Comparison of ENCODE assay signal across 16 mouse cellular contexts in genomic region chr10:79668076-79668475, GRCm38 (mm10). TPM values are rescaled to one million over a fixed set of nuclear protein-coding genes. Genes with fewer than 3 reads are reported as not detected.
DNase-seq lines count a peak whose midpoint lies in the region; ATAC-seq and TF ChIP-seq lines count a peak whose summit lies in the region.
"Had no signal": no experiment of that assay in that cellular context is flagged by ENCODE, and none has a peak within 500 bp of the region (broad histone marks: within the 10 kb centered on the region; RNA-seq: fewer than 3 reads in every experiment).

No protein-coding gene starts in this region.

- peak overlapping the region; percentile 89; the same call in 1 of the 2 replicates for H3K4me2 ChIP-seq in liver, embryonic 13.5 days
- no peak overlapping the region for H3K4me2 ChIP-seq in liver, postnatal 0 days (ENCODE audit: low read depth, low read length)
- H3K4me2 ChIP-seq in forebrain, postnatal 0 days (ENCODE audit: low read depth), result peak overlapping the region; percentile 89
- H3K4me2 ChIP-seq in midbrain, embryonic 13.5 days (replicated peaks), result peak overlapping the region; percentile 86
- no peak overlapping the region for H3K4me2 ChIP-seq in intestine, embryonic 15.5 days (replicated peaks)

- H3K9ac ChIP-seq in liver, embryonic 13.5 days, result no peak overlapping the region
- H3K9ac ChIP-seq in liver, postnatal 0 days (replicated peaks), result no peak overlapping the region
- H3K9ac ChIP-seq in forebrain, postnatal 0 days, result peak overlapping the region; percentile 10; the same call in 1 of the 2 replicates
- H3K9ac ChIP-seq in midbrain, embryonic 13.5 days (replicated peaks), result peak overlapping the region; percentile 8; the same call in 1 of the 2 replicates
- H3K9ac ChIP-seq in intestine, embryonic 15.5 days, result no peak overlapping the region
- H3K9ac ChIP-seq: limb, embryonic 15.5 days had no signal

- no peaks in the 10 kb centered on the region for H3K36me3 ChIP-seq in liver, embryonic 13.5 days
- no peaks in the 10 kb centered on the region for H3K36me3 ChIP-seq in liver, postnatal 0 days (replicated peaks; ENCODE audit: insufficient read depth, low read length)
- H3K36me3 ChIP-seq in forebrain, postnatal 0 days (ENCODE audit: insufficient read depth), result peaks cover 4% of the 10 kb centered on the region; the same call in 1 of the 2 replicates
- H3K36me3 ChIP-seq in midbrain, embryonic 13.5 days, result peaks cover 8% of the 10 kb centered on the region
- H3K36me3 ChIP-seq in intestine, embryonic 15.5 days, result no peaks in the 10 kb centered on the region
- H3K36me3 ChIP-seq: lung, embryonic 15.5 days had no signal

- DNase-seq in liver, embryonic 13.5 days, result no peak
- DNase-seq in liver, postnatal 0 days, result no peak
- DNase-seq in forebrain, postnatal 0 days, result no peak
- no peak for DNase-seq in layer of hippocampus, postnatal 14 days (ENCODE audit: low spot score in 2 of 2)
- no peak for DNase-seq in thymus, postnatal 4 days
- DNase-seq: gastrocnemius, adult 2 months had no signal

- TF ChIP-seq EP300 in liver, postnatal 0 days (IDR thresholded peaks at IDR 0.05; ENCODE audit: low read depth), result no peak

- no peak overlapping the region for H3K27ac ChIP-seq in liver, embryonic 13.5 days
- no peak overlapping the region for H3K27ac ChIP-seq in liver, postnatal 0 days (ENCODE audit: low read depth)
- peak overlapping the region; percentile 95 for H3K27ac ChIP-seq in forebrain, postnatal 0 days (ENCODE audit: low read depth, low read length)
- H3K27ac ChIP-seq in midbrain, embryonic 13.5 days, result peak overlapping the region; percentile 98
- no peak overlapping the region for H3K27ac ChIP-seq in intestine, embryonic 15.5 days

- peaks cover 23% of the 10 kb centered on the region for H3K4me1 ChIP-seq in liver, embryonic 13.5 days (replicated peaks)
- peaks cover 13% of the 10 kb centered on the region for H3K4me1 ChIP-seq in liver, postnatal 0 days (ENCODE audit: insufficient read depth)
- H3K4me1 ChIP-seq in forebrain, postnatal 0 days (ENCODE audit: insufficient read depth), result peaks cover 18% of the 10 kb centered on the region
- H3K4me1 ChIP-seq in midbrain, embryonic 13.5 days (replicated peaks), result peaks cover 28% of the 10 kb centered on the region
- peaks cover 25% of the 10 kb centered on the region for H3K4me1 ChIP-seq in intestine, embryonic 15.5 days (replicated peaks)

- WGBS in liver, embryonic 13.5 days (ENCODE audit: insufficient replicate concordance), result 77% methylated on average over 5 of the region's 5 CpGs
- 67% methylated on average over 5 of the region's 5 CpGs for WGBS in liver, postnatal 0 days (ENCODE audit: insufficient replicate concordance)
- WGBS in forebrain, postnatal 0 days, result 86% methylated on average over 5 of the region's 5 CpGs
- 81% methylated on average over 5 of the region's 5 CpGs for WGBS in midbrain, embryonic 13.5 days
- 72% methylated on average over 5 of the region's 5 CpGs for WGBS in intestine, embryonic 15.5 days

- no peaks in the 10 kb centered on the region for H3K9me3 ChIP-seq in liver, embryonic 13.5 days (replicated peaks)
- H3K9me3 ChIP-seq in liver, postnatal 0 days (ENCODE audit: low read length), result no peaks in the 10 kb centered on the region
- no peaks in the 10 kb centered on the region for H3K9me3 ChIP-seq in forebrain, postnatal 0 days (ENCODE audit: low read length)
- no peaks in the 10 kb centered on the region for H3K9me3 ChIP-seq in midbrain, embryonic 13.5 days
- no peaks in the 10 kb centered on the region for H3K9me3 ChIP-seq in intestine, embryonic 15.5 days
- H3K9me3 ChIP-seq: limb, embryonic 15.5 days; lung, embryonic 15.5 days had no signal

- TF ChIP-seq CTCF in liver, postnatal 0 days (IDR thresholded peaks at IDR 0.05; ENCODE audit: low read depth), result no peak
- TF ChIP-seq CTCF in forebrain, postnatal 0 days (IDR thresholded peaks at IDR 0.05; ENCODE audit: low read depth), result no peak

- no peak overlapping the region for H3K4me3 ChIP-seq in liver, embryonic 13.5 days (replicated peaks)
- no peak overlapping the region for H3K4me3 ChIP-seq in liver, postnatal 0 days (ENCODE audit: low read depth, low read length)
- peak overlapping the region; percentile 100 for H3K4me3 ChIP-seq in forebrain, postnatal 0 days (ENCODE audit: low read depth, low read length)
- peak overlapping the region; percentile 95; the same call in 1 of the 2 replicates for H3K4me3 ChIP-seq in midbrain, embryonic 13.5 days (replicated peaks)
- no peak overlapping the region for H3K4me3 ChIP-seq in intestine, embryonic 15.5 days (replicated peaks)

- peaks cover 9% of the 10 kb centered on the region; the same call in 1 of the 2 replicates for H3K27me3 ChIP-seq in liver, embryonic 13.5 days
- H3K27me3 ChIP-seq in liver, postnatal 0 days (ENCODE audit: insufficient read depth, low read length), result no peaks in the 10 kb centered on the region
- no peaks in the 10 kb centered on the region for H3K27me3 ChIP-seq in forebrain, postnatal 0 days (ENCODE audit: insufficient read depth, low read length)
- no peaks in the 10 kb centered on the region for H3K27me3 ChIP-seq in midbrain, embryonic 13.5 days
- no peaks in the 10 kb centered on the region for H3K27me3 ChIP-seq in intestine, embryonic 15.5 days (replicated peaks)
- H3K27me3 ChIP-seq: limb, embryonic 15.5 days; lung, embryonic 15.5 days had no signal

- ATAC-seq in liver, embryonic 13.5 days (ENCODE audit: low read depth), result no peak
- ATAC-seq in liver, postnatal 0 days, result no peak
- ATAC-seq in forebrain, postnatal 0 days, result no peak
- no peak for ATAC-seq in midbrain, embryonic 13.5 days
- ATAC-seq in intestine, embryonic 15.5 days, result no peak

RNA-seq across cellular contexts. Expression of gene Tpgs1, which starts 1.1 kb away (rescaled TPM):
- 25.3 and 27.5 TPM in 2 replicates for polyA plus RNA-seq in liver, embryonic 13.5 days (2015; fragmentation: Nextera tagmentation; extraction: Ambion mirVana)
- polyA plus RNA-seq in liver, postnatal 0 days (2015; fragmentation: Nextera tagmentation; extraction: Ambion mirVana), result 24.9 and 25.8 TPM in 2 replicates
- 64.2 and 91.5 TPM in 2 replicates for total RNA-seq in forebrain, postnatal 0 days (2014; rRNA removed)
- 128 and 148 TPM in 2 replicates for polyA plus RNA-seq in forebrain, postnatal 0 days (2015; fragmentation: Nextera tagmentation; extraction: Ambion mirVana)
- polyA plus RNA-seq in midbrain, embryonic 13.5 days (2015; fragmentation: Nextera tagmentation; extraction: Ambion mirVana), result 80.8 and 84.1 TPM in 2 replicates
- 10 to 100 TPM; 72.3 to 73.2 TPM for total RNA-seq in layer of hippocampus, postnatal 14 days (2021)
- 62.8 and 63.0 TPM in 2 replicates for polyA plus RNA-seq in intestine, embryonic 15.5 days (2015; fragmentation: Nextera tagmentation; extraction: Ambion mirVana)

RNA-seq across cellular contexts. Expression of gene Madcam1, which starts 3.7 kb away (rescaled TPM):
- 0.24 and 0.27 TPM in 2 replicates for polyA plus RNA-seq in liver, embryonic 13.5 days (2015; fragmentation: Nextera tagmentation; extraction: Ambion mirVana)
- 0.12 and 0.19 TPM in 2 replicates for polyA plus RNA-seq in liver, postnatal 0 days (2015; fragmentation: Nextera tagmentation; extraction: Ambion mirVana)
- 0.38 and 0.95 TPM in 2 replicates for total RNA-seq in forebrain, postnatal 0 days (2014; rRNA removed)
- 0.67 and 0.70 TPM in 2 replicates for polyA plus RNA-seq in forebrain, postnatal 0 days (2015; fragmentation: Nextera tagmentation; extraction: Ambion mirVana)
- polyA plus RNA-seq in midbrain, embryonic 13.5 days (2015; fragmentation: Nextera tagmentation; extraction: Ambion mirVana), result 0.50 and 0.90 TPM in 2 replicates
- under 1 TPM in 1 of 2 experiments, not detected in 1; 0.37 TPM for total RNA-seq in layer of hippocampus, postnatal 14 days (2021)
- polyA plus RNA-seq in intestine, embryonic 15.5 days (2015; fragmentation: Nextera tagmentation; extraction: Ambion mirVana), result 23.6 and 28.6 TPM in 2 replicates
- total RNA-seq: gastrocnemius, adult 2 months; megakaryocyte, adult 5-6 weeks; neutrophil, adult 5-6 weeks had no signal

RNA-seq across cellular contexts. Expression of gene Cdc34, which starts 13.9 kb away (rescaled TPM):
- 164 and 166 TPM in 2 replicates for polyA plus RNA-seq in liver, embryonic 13.5 days (2015; fragmentation: Nextera tagmentation; extraction: Ambion mirVana)
- polyA plus RNA-seq in liver, postnatal 0 days (2015; fragmentation: Nextera tagmentation; extraction: Ambion mirVana), result 77.6 and 80.1 TPM in 2 replicates
- 61.9 and 69.9 TPM in 2 replicates for total RNA-seq in forebrain, postnatal 0 days (2014; rRNA removed)
- 67.9 and 76.5 TPM in 2 replicates for polyA plus RNA-seq in forebrain, postnatal 0 days (2015; fragmentation: Nextera tagmentation; extraction: Ambion mirVana)
- polyA plus RNA-seq in midbrain, embryonic 13.5 days (2015; fragmentation: Nextera tagmentation; extraction: Ambion mirVana), result 109 and 110 TPM in 2 replicates
- 10 to 100 TPM; 60.9 to 68.5 TPM for total RNA-seq in layer of hippocampus, postnatal 14 days (2021)
- 137 and 144 TPM in 2 replicates for polyA plus RNA-seq in intestine, embryonic 15.5 days (2015; fragmentation: Nextera tagmentation; extraction: Ambion mirVana)

RNA-seq across cellular contexts. Expression of gene Gzmm, which starts 20.7 kb away (rescaled TPM):
- polyA plus RNA-seq in liver, embryonic 13.5 days (2015; fragmentation: Nextera tagmentation; extraction: Ambion mirVana), result 0.22 and 0.32 TPM in 2 replicates
- polyA plus RNA-seq in liver, postnatal 0 days (2015; fragmentation: Nextera tagmentation; extraction: Ambion mirVana), result 0.09 and 0.13 TPM in 2 replicates
- total RNA-seq in forebrain, postnatal 0 days (2014; rRNA removed), result 2.5 and 3.3 TPM in 2 replicates
- polyA plus RNA-seq in forebrain, postnatal 0 days (2015; fragmentation: Nextera tagmentation; extraction: Ambion mirVana), result 1.1 and 1.3 TPM in 2 replicates
- 1.4 and 1.7 TPM in 2 replicates for polyA plus RNA-seq in midbrain, embryonic 13.5 days (2015; fragmentation: Nextera tagmentation; extraction: Ambion mirVana)
- total RNA-seq in layer of hippocampus, postnatal 14 days (2021), result 1 to 10 TPM; 1.7 to 1.9 TPM
- 0.52 and 0.76 TPM in 2 replicates for polyA plus RNA-seq in intestine, embryonic 15.5 days (2015; fragmentation: Nextera tagmentation; extraction: Ambion mirVana)

RNA-seq across cellular contexts. Expression of gene Odf3l2, which starts 22.5 kb away (rescaled TPM):
- not detected in 2 replicates for polyA plus RNA-seq in liver, embryonic 13.5 days (2015; fragmentation: Nextera tagmentation; extraction: Ambion mirVana)
- polyA plus RNA-seq in liver, postnatal 0 days (2015; fragmentation: Nextera tagmentation; extraction: Ambion mirVana), result not detected in 2 replicates
- 0.38 and 0.52 TPM in 2 replicates for total RNA-seq in forebrain, postnatal 0 days (2014; rRNA removed)
- 0.44 and 0.81 TPM in 2 replicates for polyA plus RNA-seq in forebrain, postnatal 0 days (2015; fragmentation: Nextera tagmentation; extraction: Ambion mirVana)
- 0.27 TPM in 1 of 2 replicates, not detected in the other for polyA plus RNA-seq in midbrain, embryonic 13.5 days (2015; fragmentation: Nextera tagmentation; extraction: Ambion mirVana)
- total RNA-seq in layer of hippocampus, postnatal 14 days (2021), result under 1 TPM; 0.52 to 0.53 TPM
- not detected in 2 replicates for polyA plus RNA-seq in intestine, embryonic 15.5 days (2015; fragmentation: Nextera tagmentation; extraction: Ambion mirVana)
- total RNA-seq: heart, adult 18-20 months; megakaryocyte, adult 5-6 weeks; neutrophil, adult 5-6 weeks had no signal
- polyA plus RNA-seq: heart, postnatal 0 days; intestine, embryonic 16.5 days; lung, embryonic 15.5 days; spleen, adult 2 months had no signal

Comparison
In these comparisons a context has a peak if more than half of its experiments do, and no peak if none do; other contexts are left out.
1. H3K4me2 ChIP-seq: peak in liver, embryonic 13.5 days (single experiment), forebrain, postnatal 0 days (single experiment) and midbrain, embryonic 13.5 days (single experiment); none in liver, postnatal 0 days (single experiment) and intestine, embryonic 15.5 days (single experiment).
2. H3K27ac ChIP-seq: peak in forebrain, postnatal 0 days (single experiment) and midbrain, embryonic 13.5 days (single experiment); none in liver, embryonic 13.5 days (single experiment), liver, postnatal 0 days (single experiment) and intestine, embryonic 15.5 days (single experiment).
3. H3K4me3 ChIP-seq: peak in forebrain, postnatal 0 days (single experiment) and midbrain, embryonic 13.5 days (single experiment); none in liver, embryonic 13.5 days (single experiment), liver, postnatal 0 days (single experiment) and intestine, embryonic 15.5 days (single experiment).
4. H3K9ac ChIP-seq: peak in forebrain, postnatal 0 days (single experiment) and midbrain, embryonic 13.5 days (single experiment); none in liver, embryonic 13.5 days (single experiment), liver, postnatal 0 days (single experiment) and intestine, embryonic 15.5 days (single experiment).
5. RNA of gene Madcam1, which starts 3.7 kb away (polyA plus RNA-seq): 23.6 to 28.6 TPM in intestine, embryonic 15.5 days; 0.50 to 0.90 TPM in midbrain, embryonic 13.5 days, 0.67 to 0.70 TPM in forebrain, postnatal 0 days, 0.24 to 0.27 TPM in liver, embryonic 13.5 days and 0.12 to 0.19 TPM in liver, postnatal 0 days; every median in the first group is over 10 times any median in the second.